Mouse (Mus musculus) heart, embryonic 12.5 days (tissue): ENCODE measurements around the gene 1700088E04Rik. TPM values are rescaled to one million over a fixed set of nuclear protein-coding genes. Genes with fewer than 3 reads are reported as not detected.

Source experiments
- ATAC-seq: fragments of 200-750 bp; cut with Nextera tagmentation; 2 replicates; pipeline ENCODE4 v1.8.0; 2017; ENCODE audit warnings: moderate TSS enrichment, moderate library complexity; ENCODE audit not compliant: insufficient number of reproducible peaks, low FRiP score
- H3K27ac ChIP-seq: fragments of 300-500 bp; sonication (generic); 2 replicates; pipeline ENCODE4 v1.5.1; 2016; ENCODE audit warnings: mild to moderate bottlenecking, moderate library complexity; ENCODE audit not compliant: poor library complexity, severe bottlenecking
- H3K27me3 ChIP-seq: fragments of 300-500 bp; sonication (generic); replicated peaks from 2 replicates; pipeline ENCODE4 v1.6.1; 2016; ENCODE audit warnings: mild to moderate bottlenecking, moderate library complexity
- H3K36me3 ChIP-seq: fragments of 300-500 bp; sonication (generic); 2 replicates; pipeline ENCODE4 v1.6.1; 2016; ENCODE audit warnings: mild to moderate bottlenecking, moderate library complexity
- H3K4me1 ChIP-seq: fragments of 300-500 bp; sonication (generic); replicated peaks from 2 replicates; pipeline ENCODE4 v1.6.1; 2016; ENCODE audit warnings: mild to moderate bottlenecking
- H3K4me2 ChIP-seq: fragments of 300-500 bp; sonication (generic); 2 replicates; pipeline ENCODE4 v1.6.1; 2016; ENCODE audit warnings: mild to moderate bottlenecking, moderate library complexity
- H3K4me3 ChIP-seq: fragments of 300-500 bp; sonication (generic); 2 replicates; pipeline ENCODE4 v1.5.1; 2016; ENCODE audit warnings: mild to moderate bottlenecking
- H3K9ac ChIP-seq: fragments of 300-500 bp; sonication (generic); 2 replicates; pipeline ENCODE4 v1.6.1; 2016; ENCODE audit warnings: mild to moderate bottlenecking, moderate library complexity
- H3K9me3 ChIP-seq: fragments of 300-500 bp; sonication (generic); replicated peaks from 2 replicates; pipeline ENCODE4 v1.6.1; 2016; ENCODE audit warnings: mild to moderate bottlenecking, moderate library complexity
- WGBS: fragments of 180-500 bp; shearing (Covaris S2); methylation state at CpG from one replicate; pipeline ENCODE4 v1.1.7; 2016; 5-methylcytosine and 5-hydroxymethylcytosine counted together
- polyA plus RNA-seq: library from polyadenylated mRNA; unstranded; fragments of >200 nt; fragmentation: Nextera tagmentation; extraction: Ambion mirVana; gene quantifications from 2 replicates; pipeline ENCODE4 v1.2.1, GENCODE M21; 2016

The 1700088E04Rik gene
- polyA plus RNA-seq, 1 experiment from 2014 or later = 6.6 TPM

DNA sequence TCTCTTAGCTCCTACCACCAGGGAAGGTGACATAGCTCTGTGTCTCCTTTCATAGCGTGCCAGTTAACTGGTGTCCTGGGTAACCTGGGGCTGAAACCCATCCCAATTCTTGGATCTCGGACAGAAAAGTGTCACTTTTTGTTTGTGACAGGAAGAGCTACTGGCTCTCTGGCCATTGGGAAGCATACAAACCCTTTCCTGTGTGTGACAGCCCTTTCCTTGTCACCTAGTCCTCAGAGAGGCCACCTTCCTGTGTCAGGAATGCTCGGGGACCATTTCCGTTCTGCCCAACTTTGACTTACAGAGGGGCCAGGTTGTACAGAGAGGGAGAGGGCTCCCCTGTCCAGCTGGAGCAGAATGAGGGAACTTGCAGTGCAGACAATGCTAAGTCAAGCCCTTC lies 41.6 kb downstream of the 1700088E04Rik start:
- ATAC-seq = 0 out of 2 replicates have a peak, but pooled peaks have one; percentile 15
- H3K4me3 ChIP-seq = no peak overlapping the region
- 47% methylated on average over 4 of the region's 4 CpGs for WGBS
- no peaks in the 10 kb centered on the region for H3K9me3 ChIP-seq
- H3K4me2 ChIP-seq = peak overlapping the region; percentile 26
- H3K9ac ChIP-seq = no peak overlapping the region
- peaks cover 71% of the 10 kb centered on the region for H3K4me1 ChIP-seq
- peaks cover 17% of the 10 kb centered on the region for H3K36me3 ChIP-seq
- H3K27ac ChIP-seq = peak overlapping the region; percentile 98
- no peaks in the 10 kb centered on the region for H3K27me3 ChIP-seq

DNA sequence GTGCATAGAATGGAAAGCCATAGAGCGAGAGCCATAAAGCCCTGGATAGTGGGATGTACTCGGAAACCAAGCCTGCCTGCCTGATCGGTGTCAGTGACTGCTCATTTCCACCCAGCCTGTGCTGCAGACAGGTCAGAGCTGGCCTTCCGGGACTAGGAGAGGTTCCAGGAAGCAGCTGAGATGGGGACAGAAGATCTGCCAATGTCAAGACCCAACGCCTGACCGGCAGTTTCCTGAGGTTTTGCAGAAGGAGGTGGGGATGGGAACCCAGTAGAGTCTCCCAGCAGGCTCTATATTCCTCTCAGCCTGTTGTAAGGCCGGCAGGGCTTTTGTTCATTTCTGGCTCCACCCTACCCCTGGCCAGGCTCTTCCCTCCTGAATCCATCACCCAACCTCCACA lies 42.2 kb downstream of the 1700088E04Rik start:
- peak overlapping the region; percentile 98 for H3K27ac ChIP-seq
- 39% methylated on average over 7 of the region's 7 CpGs for WGBS
- peaks cover 23% of the 10 kb centered on the region for H3K36me3 ChIP-seq
- peak; percentile 48; the same call in 1 of the 2 replicates for ATAC-seq
- H3K4me2 ChIP-seq = peak overlapping the region; percentile 26; the same call in 1 of the 2 replicates
- H3K9me3 ChIP-seq = no peaks in the 10 kb centered on the region
- no peak overlapping the region for H3K4me3 ChIP-seq
- no peaks in the 10 kb centered on the region for H3K27me3 ChIP-seq
- H3K4me1 ChIP-seq = peaks cover 71% of the 10 kb centered on the region
- no peak overlapping the region for H3K9ac ChIP-seq

DNA sequence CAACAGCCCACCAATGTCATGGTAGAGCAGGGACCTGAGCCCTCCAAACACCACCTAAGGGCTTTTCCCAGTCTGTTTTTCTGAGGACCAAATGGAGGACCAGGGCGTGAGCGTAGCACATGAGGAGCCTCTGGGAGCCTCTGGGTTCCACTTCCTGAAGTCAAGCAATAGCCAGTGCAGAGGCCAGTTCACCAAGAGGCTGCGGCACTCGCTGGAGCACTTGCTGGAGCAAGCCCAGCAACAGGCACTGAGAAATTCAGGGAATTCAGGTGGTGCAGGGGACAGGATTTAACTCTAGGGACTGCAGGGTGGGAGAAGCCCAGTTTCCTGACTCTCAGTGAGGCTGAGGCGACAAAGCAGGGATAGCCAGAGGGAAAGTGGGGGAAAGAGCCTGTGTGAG lies 42.8 kb downstream of the 1700088E04Rik start:
- H3K36me3 ChIP-seq = peaks cover 29% of the 10 kb centered on the region
- peak overlapping the region; percentile 98 for H3K27ac ChIP-seq
- H3K9me3 ChIP-seq = no peaks in the 10 kb centered on the region
- no peak overlapping the region for H3K4me3 ChIP-seq
- peak overlapping the region; percentile 26 for H3K4me2 ChIP-seq
- H3K27me3 ChIP-seq = no peaks in the 10 kb centered on the region
- peaks cover 71% of the 10 kb centered on the region for H3K4me1 ChIP-seq
- ATAC-seq = no peak
- 43% methylated on average over 5 of the region's 5 CpGs for WGBS
- H3K9ac ChIP-seq = peak overlapping the region; percentile 47; the same call in 1 of the 2 replicates

DNA sequence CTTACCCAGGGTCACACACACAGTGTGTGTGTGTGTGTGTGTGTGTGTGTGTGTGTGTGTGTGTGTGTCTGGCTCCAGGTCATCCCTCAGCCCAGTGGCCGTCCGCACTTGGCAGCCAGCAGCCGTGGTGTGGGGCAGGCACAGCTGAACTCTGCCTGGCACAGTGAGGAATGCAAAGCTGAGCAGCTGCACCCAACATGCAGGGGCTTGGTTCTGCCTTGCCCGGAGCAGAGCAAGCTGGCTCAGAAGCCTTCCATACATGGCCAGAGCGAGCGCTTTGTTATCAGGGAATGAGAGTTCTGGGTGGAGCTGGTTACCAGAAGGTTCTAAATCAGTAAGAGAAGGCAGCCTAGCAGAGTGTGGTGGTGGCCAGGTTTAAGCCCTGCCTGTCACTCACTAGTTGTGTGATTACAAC lies 43.4 kb downstream of the 1700088E04Rik start:
- Histone ChIP-seq H3K4me3 (no peak overlapping the region), H3K4me2 (peak overlapping the region; percentile 26), H3K27ac (peak overlapping the region; percentile 98), H3K36me3 (peaks cover 34% of the 10 kb centered on the region), H3K9ac (peak overlapping the region; percentile 47), H3K9me3 (no peaks in the 10 kb centered on the region), H3K4me1 (peaks cover 71% of the 10 kb centered on the region), H3K27me3 (no peaks in the 10 kb centered on the region)
- peak; percentile 67 for ATAC-seq
- 4% methylated on average over 6 of the region's 6 CpGs for WGBS

DNA sequence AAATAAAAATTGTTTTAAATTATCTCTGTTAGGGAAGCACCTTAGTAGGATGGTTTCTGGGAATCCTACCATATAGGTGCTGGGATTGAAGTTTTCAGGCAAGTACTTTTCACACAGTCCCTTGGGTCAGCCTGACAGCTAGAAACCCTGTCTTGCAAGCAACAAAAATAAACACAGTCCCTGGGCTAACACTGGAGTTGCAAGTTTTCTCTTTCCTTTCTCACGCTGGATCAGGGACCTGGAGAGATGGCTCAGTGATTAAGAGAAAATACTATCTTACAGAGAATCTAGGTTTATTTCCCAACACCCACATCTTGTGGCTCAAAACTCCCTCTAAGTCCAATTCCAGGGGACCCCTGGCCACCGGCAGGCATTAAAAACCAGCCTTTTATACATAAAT lies 43.9 kb downstream of the 1700088E04Rik start:
- 27% methylated on average over 2 of the region's 2 CpGs for WGBS
- Histone ChIP-seq H3K4me2 (peak overlapping the region; percentile 26), H3K27ac (peak overlapping the region; percentile 98), H3K4me3 (no peak overlapping the region), H3K36me3 (peaks cover 39% of the 10 kb centered on the region), H3K9ac (peak overlapping the region; percentile 47), H3K4me1 (peaks cover 66% of the 10 kb centered on the region), H3K9me3 (no peaks in the 10 kb centered on the region), H3K27me3 (no peaks in the 10 kb centered on the region)
- ATAC-seq = no peak

DNA sequence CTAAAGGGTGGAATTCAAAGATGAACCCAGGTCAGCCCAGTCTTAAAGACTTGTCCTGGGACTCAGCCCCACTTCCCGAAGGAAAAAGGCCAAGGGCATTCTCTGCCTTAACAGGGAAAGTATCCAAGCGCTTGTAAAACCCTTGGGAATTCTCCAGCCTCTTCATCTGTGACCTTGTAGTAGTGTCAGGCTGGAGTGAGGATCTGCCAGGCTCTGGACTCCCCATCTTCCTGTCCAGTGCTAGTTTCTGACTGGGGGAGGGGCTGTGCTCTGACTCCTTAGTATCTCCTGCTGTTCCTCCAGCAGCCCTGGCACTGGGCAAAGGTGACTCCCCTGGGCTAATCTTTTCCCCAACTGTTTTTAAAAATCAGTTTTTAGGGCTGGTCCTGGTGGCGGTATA lies 44.5 kb downstream of the 1700088E04Rik start:
- Histone ChIP-seq H3K27ac (peak overlapping the region; percentile 98), H3K4me3 (no peak overlapping the region), H3K27me3 (no peaks in the 10 kb centered on the region), H3K36me3 (peaks cover 45% of the 10 kb centered on the region), H3K9ac (peak overlapping the region; percentile 29), H3K4me1 (peaks cover 60% of the 10 kb centered on the region), H3K4me2 (no peak overlapping the region), H3K9me3 (no peaks in the 10 kb centered on the region)
- 42% methylated on average over 3 of the region's 3 CpGs for WGBS
- ATAC-seq = no peak

DNA sequence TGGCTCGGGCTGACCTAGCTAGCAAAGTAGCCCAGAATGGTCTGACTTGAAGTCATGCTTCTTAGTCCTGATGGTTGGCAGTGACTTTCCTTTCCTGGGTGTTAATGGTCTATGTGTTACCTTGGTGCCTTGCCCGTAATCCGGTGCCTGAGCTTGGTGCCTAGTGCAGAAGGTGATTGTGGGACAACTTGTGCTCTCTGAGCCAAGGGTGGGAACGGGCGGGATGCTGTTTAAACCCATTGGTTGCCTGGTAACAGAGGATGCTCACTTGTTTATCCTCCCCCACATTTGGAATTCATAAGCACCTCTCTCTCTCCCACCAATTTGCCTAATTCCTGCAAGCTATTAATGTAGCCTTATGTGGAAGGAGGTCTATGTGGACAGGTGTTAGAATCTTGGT lies 45.6 kb downstream of the 1700088E04Rik start:
- Histone ChIP-seq H3K4me3 (no peak overlapping the region), H3K4me1 (peaks cover 50% of the 10 kb centered on the region), H3K4me2 (no peak overlapping the region), H3K36me3 (peaks cover 55% of the 10 kb centered on the region), H3K27ac (no peak overlapping the region), H3K27me3 (no peaks in the 10 kb centered on the region), H3K9me3 (no peaks in the 10 kb centered on the region), H3K9ac (no peak overlapping the region)
- 85% methylated on average over 5 of the region's 5 CpGs for WGBS
- ATAC-seq = no peak

DNA sequence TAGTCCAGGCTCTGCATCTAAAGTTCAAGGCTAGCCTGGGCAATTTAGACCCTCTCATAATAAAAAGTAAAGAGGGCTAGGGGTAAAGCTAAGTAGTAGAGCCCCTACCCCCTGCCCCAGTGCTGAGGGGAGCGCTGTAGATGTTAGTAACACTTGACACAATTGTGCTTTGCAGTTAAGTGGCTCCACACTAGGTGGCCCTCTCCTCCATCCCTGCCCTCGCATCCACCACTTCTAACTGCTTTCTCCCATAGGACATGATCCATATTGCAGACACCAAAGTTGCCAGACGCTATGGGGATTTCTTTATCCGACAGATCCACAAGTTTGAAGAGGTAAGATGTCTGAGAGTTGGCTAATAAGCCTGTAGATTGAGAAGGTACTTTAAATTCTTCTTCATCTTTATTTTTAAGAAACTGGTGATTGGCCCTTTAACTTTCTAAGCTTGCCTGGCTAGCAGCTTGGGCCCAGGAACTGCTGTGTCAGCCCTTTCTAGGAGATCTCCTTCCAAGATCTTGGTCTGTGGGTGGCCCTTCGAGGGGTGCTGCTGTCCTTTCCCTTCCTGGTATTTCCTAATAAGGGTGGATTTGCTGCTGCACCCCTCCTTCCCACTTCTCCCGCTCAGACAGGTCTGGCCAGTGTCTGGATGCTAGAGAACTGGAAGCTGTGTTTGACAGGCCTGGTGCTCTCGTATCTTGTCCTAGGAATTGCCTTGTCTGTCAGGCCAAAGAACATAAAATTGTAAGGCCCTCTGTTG lies 47.8 kb downstream of the 1700088E04Rik start:
- Histone ChIP-seq H3K9me3 (no peaks in the 10 kb centered on the region), H3K9ac (no peak overlapping the region), H3K4me3 (no peak overlapping the region), H3K27me3 (no peaks in the 10 kb centered on the region), H3K36me3 (peaks cover 78% of the 10 kb centered on the region), H3K4me2 (no peak overlapping the region), H3K27ac (no peak overlapping the region), H3K4me1 (peaks cover 27% of the 10 kb centered on the region)
- 51% methylated on average over 7 of the region's 7 CpGs for WGBS
- no peak for ATAC-seq

DNA sequence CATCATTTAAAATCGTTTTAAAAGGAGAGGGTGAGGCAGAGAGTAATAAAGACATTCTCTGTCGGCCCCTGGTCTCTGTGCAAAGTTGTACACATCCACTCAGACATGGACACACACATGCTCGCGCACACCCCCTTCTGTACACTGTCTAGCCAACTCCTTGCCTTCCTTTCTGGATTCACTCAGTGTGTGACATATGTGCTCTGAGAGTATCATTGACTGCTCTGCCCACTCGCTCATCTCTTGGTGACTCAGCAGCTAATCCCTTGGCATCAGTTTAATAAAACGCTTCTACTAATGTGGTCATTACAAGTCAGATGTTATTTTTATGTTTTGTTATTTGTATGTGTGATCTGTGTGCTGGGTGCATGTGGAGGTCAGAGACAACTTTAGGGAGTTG lies 48.8 kb downstream of the 1700088E04Rik start:
- WGBS = 91% methylated on average over 6 of the region's 6 CpGs
- Histone ChIP-seq H3K4me2 (no peak overlapping the region), H3K4me3 (no peak overlapping the region), H3K27ac (no peak overlapping the region), H3K36me3 (peaks cover 85% of the 10 kb centered on the region), H3K27me3 (no peaks in the 10 kb centered on the region), H3K9me3 (no peaks in the 10 kb centered on the region), H3K9ac (no peak overlapping the region), H3K4me1 (peaks cover 18% of the 10 kb centered on the region)
- no peak for ATAC-seq

DNA sequence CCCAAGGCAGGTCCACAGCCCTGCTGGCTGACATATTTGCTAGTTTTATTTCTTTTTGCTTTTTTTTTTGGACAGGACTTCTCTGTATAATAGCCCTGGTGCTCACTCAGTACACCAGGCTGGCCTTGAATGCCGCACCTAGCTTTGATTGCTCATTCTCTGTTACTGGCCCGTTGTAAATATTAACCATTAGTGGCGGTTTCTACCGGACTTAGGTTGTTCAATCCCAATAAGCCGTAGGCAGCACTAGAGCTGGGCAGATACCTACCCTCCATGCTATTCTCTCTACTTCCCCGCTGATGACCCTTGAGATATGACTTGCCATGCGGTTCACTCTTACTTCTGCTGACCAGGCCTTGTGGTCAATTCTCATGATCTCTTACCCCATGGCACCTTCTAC lies 61.5 kb downstream of the 1700088E04Rik start:
- H3K9me3 ChIP-seq = no peaks in the 10 kb centered on the region
- no peak for ATAC-seq
- no peak overlapping the region for H3K4me2 ChIP-seq
- H3K4me1 ChIP-seq = peaks cover 12% of the 10 kb centered on the region
- no peak overlapping the region for H3K9ac ChIP-seq
- H3K36me3 ChIP-seq = peaks cover 79% of the 10 kb centered on the region
- H3K27me3 ChIP-seq = no peaks in the 10 kb centered on the region
- WGBS = 95% methylated on average over 7 of the region's 7 CpGs
- no peak overlapping the region for H3K4me3 ChIP-seq
- no peak overlapping the region for H3K27ac ChIP-seq
